Mouse (Mus musculus) gastrocnemius, adult 18-20 months (tissue): ENCODE measurements at regions not wholly inside any gene's neighbourhood (a gene's known extent, or its start where the extent isn't known, plus 50 kb on each side); places are given as distances from the start of the nearest gene placed in this dataset.

Experiments used
- DNase-seq: peaks from one replicate; pipeline ENCODE4 v3.0.0; 2021; ENCODE audit warnings: low spot score

DNA sequence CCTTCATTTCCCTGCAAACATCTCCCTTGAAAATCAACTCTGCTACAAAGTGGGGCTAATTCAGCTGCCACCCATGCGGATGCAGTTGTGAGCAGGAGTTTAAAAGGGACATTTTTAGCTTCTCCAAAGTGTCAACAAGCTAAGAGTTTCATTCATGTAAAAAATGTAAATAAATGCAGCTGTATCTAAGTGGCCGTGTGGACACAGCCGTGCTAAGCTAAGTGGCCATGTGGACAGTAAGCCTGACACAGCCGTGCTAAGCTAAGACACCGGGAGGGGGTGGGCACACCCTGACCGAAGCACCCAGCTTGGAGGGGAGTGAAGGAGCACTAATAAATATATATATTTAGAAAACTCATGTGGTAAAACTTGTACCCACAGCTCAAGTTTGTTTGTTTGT, 52.6 kb upstream of the Cnih3 start:
- no peak for DNase-seq

DNA sequence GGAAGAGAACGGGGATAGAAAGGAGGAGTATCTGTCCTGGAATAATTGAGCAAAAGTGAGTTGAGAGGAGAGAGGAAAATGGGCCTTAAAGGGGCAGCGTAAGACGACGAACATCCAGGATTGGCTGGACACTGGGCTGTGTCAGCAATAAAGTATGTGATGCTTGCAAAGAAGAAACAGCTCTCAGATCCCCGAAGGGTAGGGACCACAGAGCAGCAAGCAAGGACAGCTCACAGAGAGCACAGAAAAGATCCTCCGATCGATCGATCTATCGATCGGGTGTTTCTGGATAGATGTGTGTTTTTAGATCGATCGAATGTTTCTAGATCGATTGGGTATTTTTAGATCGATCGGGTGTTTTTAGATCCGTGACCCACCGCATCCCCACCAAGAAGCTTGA, 50.3 kb upstream of the Cnih3 start:
- DNase-seq: no peak
